Mouse (Mus musculus): ENCODE measurements at regions not wholly inside any gene's neighbourhood (a gene's known extent, or its start where the extent isn't known, plus 50 kb on each side); places are given as distances from the start of the nearest gene placed in this dataset.

DNA sequence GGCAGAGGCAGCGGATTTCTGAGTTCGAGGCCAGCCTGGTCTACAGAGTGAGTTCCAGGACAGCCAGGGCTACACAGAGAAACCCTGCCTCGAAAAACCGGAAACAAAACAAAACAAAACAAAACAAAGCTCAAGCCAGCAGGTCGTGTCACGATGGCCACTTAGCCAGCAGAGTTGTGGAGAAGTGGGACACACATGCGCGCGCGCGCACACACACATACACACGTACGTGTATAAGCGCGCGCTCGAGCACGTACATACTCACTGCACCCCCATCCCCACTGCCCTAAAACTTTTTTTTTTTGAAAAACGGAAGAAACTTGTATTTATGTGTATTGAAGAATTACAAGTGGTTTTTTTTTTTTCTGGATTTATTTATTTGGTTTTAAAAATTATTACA is 257.0 kb downstream of the Gm49356 start:
- no peak for TF ChIP-seq CTCF (IDR thresholded peaks at IDR 0.05; ENCODE audit: borderline replicate concordance, insufficient read depth, low read length)
- TF ChIP-seq POLR2A (IDR thresholded peaks at IDR 0.05; ENCODE audit: low read depth, low read length) = no peak
